Mouse (Mus musculus) CH12.LX (cell line): ENCODE data around the gene Olfr1099. TPM values are rescaled to one million over a fixed set of nuclear protein-coding genes. Genes with fewer than 3 reads are reported as not detected.

Experiments
- DNase-seq: peaks from one replicate; pipeline ENCODE4 v3.0.0-alpha.2; 2013; ENCODE audit errors: extremely low read depth
- H3K27ac ChIP-seq: 2 replicates; pipeline ENCODE4 v1.5.1; 2012; ENCODE audit warnings: low read depth, mild to moderate bottlenecking, control low read depth, moderate library complexity; ENCODE audit not compliant: insufficient read depth
- H3K27me3 ChIP-seq: replicated peaks from 2 replicates; pipeline ENCODE3; 2012; ENCODE audit warnings: inconsistent platforms
- H3K36me3 ChIP-seq, 2 experiments: replicated peaks in 1 of 2; 2 replicates each; pipeline versions ENCODE3 to v1.6.1; 2012; ENCODE audit warnings: inconsistent platforms in 1 of 2, low read length in 1 of 2, mild to moderate bottlenecking in 1 of 2, mixed read lengths in 1 of 2, moderate library complexity in 1 of 2; ENCODE audit not compliant: control insufficient read depth in 1 of 2, insufficient read depth in 1 of 2
- H3K4me1 ChIP-seq, 2 experiments: 2 replicates each; pipeline ENCODE4 v1.6.1; 2012; ENCODE audit warnings: inconsistent platforms in 1 of 2, moderate library complexity in 1 of 2; ENCODE audit not compliant: insufficient read depth in 2 of 2, control insufficient read depth in 1 of 2
- H3K4me2 ChIP-seq: 2 replicates; pipeline ENCODE4 v1.6.1; 2012; ENCODE audit warnings: low read depth, mild to moderate bottlenecking, control low read depth; ENCODE audit not compliant: poor library complexity, insufficient read depth, severe bottlenecking
- H3K4me3 ChIP-seq, 3 experiments: fragments of 150-350 bp in 1 of 3; sonication (generic) in 1 of 3; replicated peaks in 1 of 3; 2 replicates each; pipeline versions ENCODE3 to v1.5.1; 2011 to 2012; ENCODE audit warnings: low read depth in 2 of 3, low read length in 2 of 3, mild to moderate bottlenecking in 2 of 3, moderate library complexity in 2 of 3, control low read depth in 1 of 3, improper control_type of control experiment in 1 of 3, inconsistent platforms in 1 of 3, mixed read lengths in 1 of 3; ENCODE audit not compliant: poor library complexity in 1 of 3
- H3K79me2 ChIP-seq: replicated peaks from 2 replicates; pipeline ENCODE4 v1.6.1; 2012; ENCODE audit warnings: mild to moderate bottlenecking, moderate library complexity; ENCODE audit not compliant: control insufficient read depth, poor library complexity, insufficient read depth, severe bottlenecking; ENCODE audit errors: extremely low read depth
- H3K9ac ChIP-seq: 2 replicates; pipeline ENCODE4 v1.6.1; 2012; ENCODE audit warnings: low read depth, mild to moderate bottlenecking, control low read depth, moderate library complexity; ENCODE audit not compliant: insufficient read depth
- H3K9me3 ChIP-seq: replicated peaks from 2 replicates; pipeline ENCODE3; 2012; ENCODE audit warnings: low read length, inconsistent platforms, mixed read lengths
- BHLHE40 ChIP-seq: IDR thresholded peaks from 2 replicates; pipeline ENCODE4 v1.6.1; 2011; ENCODE audit warnings: mild to moderate bottlenecking, low read depth, low read length, improper control_type of control experiment
- CHD2 ChIP-seq: IDR thresholded peaks from 2 replicates; pipeline ENCODE4 v1.6.1; 2011; ENCODE audit warnings: low read length, improper control_type of control experiment
- CTCF ChIP-seq, 2 experiments: IDR thresholded peaks in 1 of 2; conservative IDR thresholded peaks in 1 of 2; 2 replicates each; pipeline ENCODE4 v1.5.1; 2011 to 2012; ENCODE audit warnings: low read depth in 2 of 2, low read length in 2 of 2, improper control_type of control experiment in 1 of 2, inconsistent platforms in 1 of 2, mild to moderate bottlenecking in 1 of 2, moderate library complexity in 1 of 2
- GABPA ChIP-seq: IDR thresholded peaks from 2 replicates; pipeline ENCODE4 v1.6.1; 2012; ENCODE audit warnings: low read depth, low read length, improper control_type of control experiment, inconsistent platforms; ENCODE audit not compliant: insufficient replicate concordance
- IRF4 ChIP-seq: IDR thresholded peaks from 2 replicates; pipeline ENCODE4 v1.6.1; 2014; ENCODE audit warnings: low read depth, mild to moderate bottlenecking, inconsistent platforms, low read length, improper control_type of control experiment
- JUND ChIP-seq: conservative IDR thresholded peaks from 2 replicates; pipeline ENCODE4 v1.6.1; 2011; ENCODE audit warnings: low read depth, low read length, improper control_type of control experiment
- MAX ChIP-seq: IDR thresholded peaks from 2 replicates; pipeline ENCODE4 v1.6.1; 2011; ENCODE audit warnings: low read length, improper control_type of control experiment
- MXI1 ChIP-seq: IDR thresholded peaks from 2 replicates; pipeline ENCODE4 v1.6.1; 2011; ENCODE audit warnings: mild to moderate bottlenecking, low read depth, low read length, improper control_type of control experiment
- NELFE ChIP-seq: IDR thresholded peaks from 2 replicates; pipeline ENCODE4 v1.6.1; 2011; ENCODE audit warnings: low read depth, low read length, improper control_type of control experiment
- POLR2A ChIP-seq: IDR thresholded peaks from 2 replicates; pipeline ENCODE4 v1.6.1; 2011; ENCODE audit warnings: low read depth, mild to moderate bottlenecking, improper control_type of control experiment, low read length
- POLR2AphosphoS2 ChIP-seq: IDR thresholded peaks from 2 replicates; pipeline ENCODE4 v1.6.1; 2011; ENCODE audit warnings: low read depth, low read length, improper control_type of control experiment
- SMC3 ChIP-seq: IDR thresholded peaks from 2 replicates; pipeline ENCODE4 v1.6.1; 2011; ENCODE audit warnings: low read depth, low read length, improper control_type of control experiment
- TBP ChIP-seq: conservative IDR thresholded peaks from 2 replicates; pipeline ENCODE4 v1.6.1; 2011; ENCODE audit warnings: low read depth, low read length, improper control_type of control experiment
- USF2 ChIP-seq: conservative IDR thresholded peaks from 2 replicates; pipeline ENCODE4 v1.6.1; 2011; ENCODE audit warnings: low read depth, low read length, improper control_type of control experiment
- ZKSCAN1 ChIP-seq: IDR thresholded peaks from 2 replicates; pipeline ENCODE4 v1.6.1; 2012; ENCODE audit warnings: low read depth, inconsistent platforms, low read length, improper control_type of control experiment, borderline replicate concordance
- ZMIZ1 ChIP-seq: IDR thresholded peaks from 2 replicates; pipeline ENCODE4 v1.6.1; 2012; ENCODE audit warnings: low read depth, mild to moderate bottlenecking, inconsistent platforms, low read length, improper control_type of control experiment
- ZNF384 ChIP-seq: IDR thresholded peaks from 2 replicates; pipeline ENCODE4 v1.6.1; 2012; ENCODE audit warnings: low read depth, low read length, improper control_type of control experiment, inconsistent platforms
- dilution Hi-C: fragments of 300-500 bp; cut with MboI; formaldehyde crosslinking; loops from 2 replicates; pipeline ENCODE4 v1.14.3; 2020; ENCODE audit warnings: low sequenced_read_pairs; ENCODE audit not compliant: extremely low pct_unique_long_range_greater_than_20kb, extremely low pct_ligation_motif_present
- in situ Hi-C: fragments of 300-500 bp; cut with MboI; formaldehyde crosslinking; loops from 3 replicates; pipeline ENCODE4 v1.14.3; 2019; ENCODE audit warnings: low sequenced_read_pairs, low pct_ligation_motif_present, low pct_unique_long_range_greater_than_20kb, mixed read lengths
- polyA plus RNA-seq: library from polyadenylated mRNA; unstranded; fragments of >175 nt; gene quantifications from 2 replicates; pipeline ENCODE4 v1.2.1, GENCODE M21; 2012; ENCODE audit warnings: low read depth; ENCODE audit not compliant: insufficient read length
- total RNA-seq, 2 experiments: library from RNA; depleted of rRNA; stranded (reverse); fragments of 300-350 nt in 1 of 2; fragments of >200 nt in 1 of 2; gene quantifications; 2 replicates each; pipeline ENCODE4 v1.2.3; 2012 to 2014

Olfr1099 gene
- total and polyA plus RNA-seq, 3 experiments, result not detected

DNA sequence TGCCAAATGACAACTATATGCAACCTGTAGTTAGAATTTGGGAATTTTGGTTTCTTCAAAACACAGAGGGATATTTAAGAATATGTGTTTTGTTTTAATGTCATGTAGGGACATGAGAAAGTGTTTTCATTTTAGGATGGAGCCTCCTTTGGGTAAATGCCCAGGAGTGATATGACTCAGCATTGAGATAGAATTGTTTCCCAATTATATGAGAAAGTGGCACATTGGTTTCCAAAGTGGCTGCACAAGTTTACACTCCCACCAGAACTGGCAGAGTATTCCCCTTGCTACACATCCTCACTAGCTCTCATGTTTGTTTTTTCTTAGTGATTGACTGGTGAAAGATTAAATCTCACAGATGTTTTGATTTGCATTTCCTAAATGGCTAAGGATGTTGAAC, 33.9 kb downstream of the Olfr1099 start:
- no peak for DNase-seq
- dilution Hi-C loops, result no loop called here
- Histone ChIP-seq H3K4me3 (no peak overlapping the region), H3K4me1 (no peaks in the 10 kb centered on the region), H3K9ac (no peak overlapping the region), H3K27ac (no peak overlapping the region), H3K27me3 (no peaks in the 10 kb centered on the region), H3K9me3 (peaks cover 9% of the 10 kb centered on the region), H3K79me2 (no peaks in the 10 kb centered on the region), H3K36me3 (no peaks in the 10 kb centered on the region), H3K4me2 (no peak overlapping the region)
- TF ChIP-seq JUND (no peak), ZNF384 (no peak), USF2 (no peak), IRF4 (no peak)
- in situ Hi-C loops, result no loop called here

DNA sequence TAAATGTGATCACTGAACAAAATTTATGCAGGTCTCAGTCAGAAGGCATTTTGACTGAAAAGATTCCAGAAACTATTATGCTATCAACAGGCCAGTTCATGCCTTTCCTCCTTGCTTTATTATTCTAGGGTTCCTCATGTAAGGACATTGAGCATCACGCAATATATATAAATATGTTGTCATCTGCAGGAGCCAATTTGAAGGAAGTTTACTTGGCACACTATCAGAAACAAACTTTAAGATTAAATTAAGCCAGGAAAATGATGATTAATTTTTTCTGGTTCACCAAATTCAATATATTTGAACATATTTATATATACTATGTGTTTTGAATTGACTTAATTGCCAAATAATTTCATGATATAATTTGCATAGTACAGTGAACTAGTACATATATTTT, 36.0 kb downstream of the Olfr1099 start, which contains the start of gene Olfr1098:
Gene Olfr1098 (minus strand): TSS at position 101 of the 400 bp plus-strand sequence.
- no peaks in the 10 kb centered on the region for H3K36me3 ChIP-seq
- no peak within 1 kb of the TSS for H3K9ac ChIP-seq
- H3K4me3 ChIP-seq, result no peak within 1 kb of the TSS
- H3K79me2 ChIP-seq, result no peaks in the 10 kb centered on the region
- dilution Hi-C loops (no loop called here), in situ Hi-C loops (no loop called here)
- no peak within 1 kb of the TSS for H3K4me2 ChIP-seq
- H3K9me3 ChIP-seq, result peaks cover 4% of the 10 kb centered on the region
- H3K4me1 ChIP-seq, result no peaks in the 10 kb centered on the region
- no peaks in the 10 kb centered on the region for H3K27me3 ChIP-seq
- no peak within 1 kb of the TSS for H3K27ac ChIP-seq
- DNase-seq, result no peak
- no peak for TF ChIP-seq POLR2A
- no peak for TF ChIP-seq GABPA
- no peak for TF ChIP-seq BHLHE40
- TF ChIP-seq SMC3, result no peak
- no peak for TF ChIP-seq ZKSCAN1
- no peak for TF ChIP-seq MAX
- TF ChIP-seq MXI1, result no peak
- no peak for TF ChIP-seq ZMIZ1

DNA sequence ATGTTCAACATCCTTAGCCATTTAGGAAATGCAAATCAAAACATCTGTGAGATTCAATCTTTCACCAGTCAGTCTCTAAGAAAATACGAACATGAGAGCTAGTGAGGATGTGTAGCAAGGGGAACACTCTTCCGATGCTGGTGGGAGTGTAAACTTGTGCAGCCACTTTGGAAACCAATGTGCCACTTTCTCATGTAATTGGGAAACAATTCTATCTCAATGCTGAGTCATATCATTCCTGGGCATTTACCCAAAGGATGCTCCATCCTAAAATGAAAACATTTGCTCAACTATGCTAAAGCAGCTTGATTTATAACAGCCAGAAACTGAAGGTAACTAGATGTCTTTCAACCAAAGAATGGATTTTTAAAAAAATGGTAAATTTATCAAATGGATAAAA, 54.8 kb downstream of the Olfr1099 start:
- Histone ChIP-seq H3K4me1 (no peaks in the 10 kb centered on the region), H3K4me3 (no peak overlapping the region)
- in situ Hi-C loops, result no loop called here
- dilution Hi-C loops, result no loop called here
- TF ChIP-seq CTCF (conservative IDR thresholded peaks at IDR 0.05 in 1 of 2, IDR thresholded peaks at IDR 0.05 in 1 of 2; ENCODE audit: low read depth in 2 of 2, low read length in 2 of 2), result no peak
- no peak for TF ChIP-seq TBP
- no peak for TF ChIP-seq POLR2AphosphoS2
- no peak for TF ChIP-seq CHD2
- no peak for TF ChIP-seq NELFE
- TF ChIP-seq GABPA, result no peak
- TF ChIP-seq ZMIZ1, result no peak
- TF ChIP-seq MXI1, result no peak
- TF ChIP-seq, all 38 proteins: peak for 0
- DNase-seq, result no peak
- Histone ChIP-seq H3K27ac (no peak overlapping the region), H3K9me3 (peaks cover 15% of the 10 kb centered on the region), H3K9ac (no peak overlapping the region), H3K36me3 (no peaks in the 10 kb centered on the region), H3K27me3 (no peaks in the 10 kb centered on the region), H3K4me2 (no peak overlapping the region), H3K79me2 (no peaks in the 10 kb centered on the region)

Other genes with a start within 250 kb of the Olfr1099 start
Only the 20 nearest of the 22 such genes appear.
- not detected in 2 replicates for gene Olfr1089, start 227.0 kb downstream of the Olfr1099 start, total RNA-seq (2012; rRNA removed)
- not detected in 2 replicates for gene Olfr1089, start 227.0 kb downstream of the Olfr1099 start, total RNA-seq (2014; rRNA removed)
- gene Olfr1089, start 227.0 kb downstream of the Olfr1099 start, polyA plus RNA-seq, result not detected in 2 replicates
- gene Olfr1090, start 201.7 kb downstream of the Olfr1099 start, total RNA-seq (2012; rRNA removed), result not detected in 2 replicates
- gene Olfr1090, start 201.7 kb downstream of the Olfr1099 start, total RNA-seq (2014; rRNA removed), result not detected in 2 replicates
- gene Olfr1090, start 201.7 kb downstream of the Olfr1099 start, polyA plus RNA-seq, result not detected in 2 replicates
- gene Olfr1093, start 178.2 kb downstream of the Olfr1099 start, total RNA-seq (2012; rRNA removed), result not detected in 2 replicates
- gene Olfr1093, start 178.2 kb downstream of the Olfr1099 start, total RNA-seq (2014; rRNA removed), result not detected in 2 replicates
- gene Olfr1093, start 178.2 kb downstream of the Olfr1099 start, polyA plus RNA-seq, result not detected in 2 replicates
- gene Olfr141, start 150.7 kb downstream of the Olfr1099 start, total RNA-seq (2012; rRNA removed), result not detected in 2 replicates
- gene Olfr141, start 150.7 kb downstream of the Olfr1099 start, total RNA-seq (2014; rRNA removed), result not detected in 2 replicates
- not detected in 2 replicates for gene Olfr141, start 150.7 kb downstream of the Olfr1099 start, polyA plus RNA-seq
- gene Olfr1094, start 136.0 kb downstream of the Olfr1099 start, total RNA-seq (2012; rRNA removed), result not detected in 2 replicates
- gene Olfr1094, start 136.0 kb downstream of the Olfr1099 start, total RNA-seq (2014; rRNA removed), result not detected in 2 replicates
- not detected in 2 replicates for gene Olfr1094, start 136.0 kb downstream of the Olfr1099 start, polyA plus RNA-seq
- not detected in 2 replicates for gene Olfr1095, start 109.0 kb downstream of the Olfr1099 start, total RNA-seq (2012; rRNA removed)
- gene Olfr1095, start 109.0 kb downstream of the Olfr1099 start, total RNA-seq (2014; rRNA removed), result not detected in 2 replicates
- gene Olfr1095, start 109.0 kb downstream of the Olfr1099 start, polyA plus RNA-seq, result not detected in 2 replicates
- gene Gm13723, start 85.9 kb downstream of the Olfr1099 start, total RNA-seq (2012; rRNA removed), result not detected in 2 replicates
- not detected in 2 replicates for gene Gm13723, start 85.9 kb downstream of the Olfr1099 start, total RNA-seq (2014; rRNA removed)
- not detected in 2 replicates for gene Gm13723, start 85.9 kb downstream of the Olfr1099 start, polyA plus RNA-seq
- not detected in 2 replicates for gene Olfr1097, start 68.5 kb downstream of the Olfr1099 start, total RNA-seq (2012; rRNA removed)
- not detected in 2 replicates for gene Olfr1097, start 68.5 kb downstream of the Olfr1099 start, total RNA-seq (2014; rRNA removed)
- not detected in 2 replicates for gene Olfr1097, start 68.5 kb downstream of the Olfr1099 start, polyA plus RNA-seq
- not detected in 2 replicates for gene Olfr1098, start 36.1 kb downstream of the Olfr1099 start, total RNA-seq (2012; rRNA removed)
- not detected in 2 replicates for gene Olfr1098, start 36.1 kb downstream of the Olfr1099 start, total RNA-seq (2014; rRNA removed)
- not detected in 2 replicates for gene Olfr1098, start 36.1 kb downstream of the Olfr1099 start, polyA plus RNA-seq
- gene Olfr1100, start 19.3 kb upstream of the Olfr1099 start, total RNA-seq (2012; rRNA removed), result not detected in 2 replicates
- gene Olfr1100, start 19.3 kb upstream of the Olfr1099 start, total RNA-seq (2014; rRNA removed), result not detected in 2 replicates
- gene Olfr1100, start 19.3 kb upstream of the Olfr1099 start, polyA plus RNA-seq, result not detected in 2 replicates
- not detected in 2 replicates for gene Olfr1101, start 30.5 kb upstream of the Olfr1099 start, total RNA-seq (2012; rRNA removed)
- gene Olfr1101, start 30.5 kb upstream of the Olfr1099 start, total RNA-seq (2014; rRNA removed), result not detected in 2 replicates
- not detected in 2 replicates for gene Olfr1101, start 30.5 kb upstream of the Olfr1099 start, polyA plus RNA-seq
- gene Olfr1102, start 37.7 kb upstream of the Olfr1099 start, total RNA-seq (2012; rRNA removed), result not detected in 2 replicates
- not detected in 2 replicates for gene Olfr1102, start 37.7 kb upstream of the Olfr1099 start, total RNA-seq (2014; rRNA removed)
- gene Olfr1102, start 37.7 kb upstream of the Olfr1099 start, polyA plus RNA-seq, result not detected in 2 replicates
- gene Olfr1104, start 66.4 kb upstream of the Olfr1099 start, total RNA-seq (2012; rRNA removed), result not detected in 2 replicates
- not detected in 2 replicates for gene Olfr1104, start 66.4 kb upstream of the Olfr1099 start, total RNA-seq (2014; rRNA removed)
- gene Olfr1104, start 66.4 kb upstream of the Olfr1099 start, polyA plus RNA-seq, result not detected in 2 replicates
- gene Olfr1105, start 75.8 kb upstream of the Olfr1099 start, total RNA-seq (2012; rRNA removed), result not detected in 2 replicates
- gene Olfr1105, start 75.8 kb upstream of the Olfr1099 start, total RNA-seq (2014; rRNA removed), result not detected in 2 replicates
- gene Olfr1105, start 75.8 kb upstream of the Olfr1099 start, polyA plus RNA-seq, result not detected in 2 replicates
- not detected in 2 replicates for gene Olfr1106, start 91.6 kb upstream of the Olfr1099 start, total RNA-seq (2012; rRNA removed)
- gene Olfr1106, start 91.6 kb upstream of the Olfr1099 start, total RNA-seq (2014; rRNA removed), result not detected in 2 replicates
- not detected in 2 replicates for gene Olfr1106, start 91.6 kb upstream of the Olfr1099 start, polyA plus RNA-seq
- gene Olfr1107, start 115.1 kb upstream of the Olfr1099 start, total RNA-seq (2012; rRNA removed), result not detected in 2 replicates
- gene Olfr1107, start 115.1 kb upstream of the Olfr1099 start, total RNA-seq (2014; rRNA removed), result not detected in 2 replicates
- not detected in 2 replicates for gene Olfr1107, start 115.1 kb upstream of the Olfr1099 start, polyA plus RNA-seq
- gene Olfr1109, start 135.3 kb upstream of the Olfr1099 start, total RNA-seq (2012; rRNA removed), result not detected in 2 replicates
- gene Olfr1109, start 135.3 kb upstream of the Olfr1099 start, total RNA-seq (2014; rRNA removed), result not detected in 2 replicates
- gene Olfr1109, start 135.3 kb upstream of the Olfr1099 start, polyA plus RNA-seq, result not detected in 2 replicates
- gene Olfr259, start 153.9 kb upstream of the Olfr1099 start, total RNA-seq (2012; rRNA removed), result not detected in 2 replicates
- gene Olfr259, start 153.9 kb upstream of the Olfr1099 start, total RNA-seq (2014; rRNA removed), result not detected in 2 replicates
- not detected in 2 replicates for gene Olfr259, start 153.9 kb upstream of the Olfr1099 start, polyA plus RNA-seq
- gene Olfr1110, start 179.6 kb upstream of the Olfr1099 start, total RNA-seq (2012; rRNA removed), result not detected in 2 replicates
- gene Olfr1110, start 179.6 kb upstream of the Olfr1099 start, total RNA-seq (2014; rRNA removed), result not detected in 2 replicates
- not detected in 2 replicates for gene Olfr1110, start 179.6 kb upstream of the Olfr1099 start, polyA plus RNA-seq
- not detected in 2 replicates for gene Olfr1111, start 191.9 kb upstream of the Olfr1099 start, total RNA-seq (2012; rRNA removed)
- not detected in 2 replicates for gene Olfr1111, start 191.9 kb upstream of the Olfr1099 start, total RNA-seq (2014; rRNA removed)
- gene Olfr1111, start 191.9 kb upstream of the Olfr1099 start, polyA plus RNA-seq, result not detected in 2 replicates